Comparison of ENCODE assay signal across 8 mouse cellular contexts in genomic region chr11:78176402-78176862, GRCm38 (mm10). TPM values are rescaled to one million over a fixed set of nuclear protein-coding genes. Genes with fewer than 3 reads are reported as not detected.
DNase-seq lines count a peak whose midpoint lies in the region; ATAC-seq lines count a peak whose summit lies in the region.

TSS of gene Nek8 (minus strand) at chr11:78176675.
TSS of gene Tlcd1 (plus strand) at chr11:78176711.

- peak; percentile 98 for DNase-seq in A20 (ENCODE audit: low read depth, low spot score)
- peak; percentile 95 to 97 for DNase-seq in adrenal gland, postnatal 36 days
- peak; percentile 96 for DNase-seq in embryonic facial prominence, embryonic 14.5 days (ENCODE audit: low spot score)
- DNase-seq in heart, adult 9 months (ENCODE audit: low spot score in 2 of 2), result peak; percentile 93 to 96
- DNase-seq in kidney, adult 9 months, result peak; percentile 98
- DNase-seq in liver, embryonic 11.5 days (ENCODE audit: low spot score), result peak; percentile 94
- DNase-seq in spleen, postnatal 36 days (ENCODE audit: low spot score in 2 of 2), result peak; percentile 92 to 95

- peak within 1 kb of the TSS; percentile 97 for H3K27ac ChIP-seq in embryonic facial prominence, embryonic 14.5 days (replicated peaks; ENCODE audit: low read depth, low read length)
- H3K27ac ChIP-seq in liver, embryonic 11.5 days (ENCODE audit: low read depth, low read length), result peak within 1 kb of the TSS; percentile 98

- peak; percentile 49 for ATAC-seq in embryonic facial prominence, embryonic 14.5 days (ENCODE audit: low read depth)
- peak; percentile 64; the same call in 1 of the 2 replicates for ATAC-seq in liver, embryonic 11.5 days (replicated peaks; ENCODE audit: low FRiP score)
- ATAC-seq in monocyte, adult 5-6 weeks (replicated peaks; ENCODE audit: insufficient number of reproducible peaks, low FRiP score, low TSS enrichment, poor library complexity, severe bottlenecking), result peak; percentile 65

- no peaks in the 10 kb centered on the region for H3K9me3 ChIP-seq in embryonic facial prominence, embryonic 14.5 days (ENCODE audit: control insufficient read depth, low read length)
- no peaks in the 10 kb centered on the region for H3K9me3 ChIP-seq in liver, embryonic 11.5 days (ENCODE audit: control insufficient read depth, low read length)

- peaks cover 12% of the 10 kb centered on the region; the same call in 1 of the 2 replicates for H3K4me1 ChIP-seq in embryonic facial prominence, embryonic 14.5 days (ENCODE audit: control insufficient read depth, insufficient read depth, low read length)
- peaks cover 18% of the 10 kb centered on the region for H3K4me1 ChIP-seq in liver, embryonic 11.5 days (replicated peaks; ENCODE audit: control insufficient read depth, insufficient read depth, low read length)

- under 1% methylated on average over 31 of the region's 32 CpGs for WGBS in embryonic facial prominence, embryonic 14.5 days
- WGBS in liver, embryonic 11.5 days, result under 1% methylated on average over 32 of the region's 32 CpGs

- peak within 1 kb of the TSS; percentile 98 for H3K4me2 ChIP-seq in embryonic facial prominence, embryonic 14.5 days (ENCODE audit: low read depth, low read length)
- peak within 1 kb of the TSS; percentile 92 for H3K4me2 ChIP-seq in liver, embryonic 11.5 days

- H3K36me3 ChIP-seq in embryonic facial prominence, embryonic 14.5 days (ENCODE audit: control insufficient read depth, insufficient read depth, low read length), result peaks cover 22% of the 10 kb centered on the region
- H3K36me3 ChIP-seq in liver, embryonic 11.5 days (ENCODE audit: control insufficient read depth, insufficient read depth, low read length), result peaks cover 22% of the 10 kb centered on the region

- H3K4me3 ChIP-seq in embryonic facial prominence, embryonic 14.5 days (ENCODE audit: low read depth, low read length), result peak within 1 kb of the TSS; percentile 70
- peak within 1 kb of the TSS; percentile 98 for H3K4me3 ChIP-seq in liver, embryonic 11.5 days (ENCODE audit: low read depth, low read length)

- H3K27me3 ChIP-seq in embryonic facial prominence, embryonic 14.5 days (replicated peaks; ENCODE audit: control insufficient read depth, insufficient read depth, low read length), result no peaks in the 10 kb centered on the region
- no peaks in the 10 kb centered on the region for H3K27me3 ChIP-seq in liver, embryonic 11.5 days (replicated peaks; ENCODE audit: control insufficient read depth, insufficient read depth, low read length)

- peak within 1 kb of the TSS; percentile 86 for H3K9ac ChIP-seq in embryonic facial prominence, embryonic 14.5 days (ENCODE audit: low read depth, low read length)
- peak within 1 kb of the TSS; percentile 95 for H3K9ac ChIP-seq in liver, embryonic 11.5 days (ENCODE audit: low read depth, low read length)

RNA-seq across cellular contexts. Expression of gene Nek8, which starts in this region (rescaled TPM):
- 10 to 100 TPM; 10.5 to 11.3 TPM for total RNA-seq in adrenal gland, postnatal 36 days (2021)
- 10.8 and 12.6 TPM in 2 replicates for polyA plus RNA-seq in embryonic facial prominence, embryonic 14.5 days (2014; fragmentation: Nextera tagmentation; extraction: Ambion mirVana)
- 13.1 and 14.3 TPM in 2 replicates for polyA plus RNA-seq in liver, embryonic 11.5 days (2014; fragmentation: Nextera tagmentation; extraction: Ambion mirVana)
- total RNA-seq in monocyte, adult 5-6 weeks (2017), result 2.5 to 4.3 TPM (median 2.8 TPM) in 3 replicates

RNA-seq across cellular contexts. Expression of gene Tlcd1, which starts in this region (rescaled TPM):
- total RNA-seq in adrenal gland, postnatal 36 days (2021), result 10 to 100 TPM; 41.5 to 88.1 TPM
- polyA plus RNA-seq in embryonic facial prominence, embryonic 14.5 days (2014; fragmentation: Nextera tagmentation; extraction: Ambion mirVana), result 22.2 and 23.8 TPM in 2 replicates
- 52.5 and 57.5 TPM in 2 replicates for polyA plus RNA-seq in liver, embryonic 11.5 days (2014; fragmentation: Nextera tagmentation; extraction: Ambion mirVana)
- 2.5 to 4.6 TPM (median 2.9 TPM) in 3 replicates for total RNA-seq in monocyte, adult 5-6 weeks (2017)

Comparison
In these comparisons a context has a peak if more than half of its experiments do, and no peak if none do; other contexts are left out.
1. Peak in every context shown above with its lines: DNase-seq, ATAC-seq, H3K4me3 ChIP-seq and H3K27ac ChIP-seq.